Mouse (Mus musculus): ENCODE measurements at regions not wholly inside any gene's neighbourhood (a gene's known extent, or its start where the extent isn't known, plus 50 kb on each side); places are given as distances from the start of the nearest gene placed in this dataset.

- ATAC-seq: no peak
- Histone ChIP-seq H3K9me3 (replicated peaks) (no peaks in the 10 kb centered on the region), H3K4me1 (no peaks in the 10 kb centered on the region), H3K4me3 (no peak overlapping the region), H3K9ac (no peak overlapping the region), H3K36me3 (ENCODE audit: poor library complexity, severe bottlenecking) (no peaks in the 10 kb centered on the region), H3K27ac (no peak overlapping the region), H3K27me3 (no peaks in the 10 kb centered on the region), H3K4me2 (no peak overlapping the region)
- 78% methylated on average over 4 of the region's 4 CpGs for WGBS
These were observed 246.8 kb downstream of the Grpr start for GRCm38 (mm10) chrX:163302697-163303096.

DNA sequence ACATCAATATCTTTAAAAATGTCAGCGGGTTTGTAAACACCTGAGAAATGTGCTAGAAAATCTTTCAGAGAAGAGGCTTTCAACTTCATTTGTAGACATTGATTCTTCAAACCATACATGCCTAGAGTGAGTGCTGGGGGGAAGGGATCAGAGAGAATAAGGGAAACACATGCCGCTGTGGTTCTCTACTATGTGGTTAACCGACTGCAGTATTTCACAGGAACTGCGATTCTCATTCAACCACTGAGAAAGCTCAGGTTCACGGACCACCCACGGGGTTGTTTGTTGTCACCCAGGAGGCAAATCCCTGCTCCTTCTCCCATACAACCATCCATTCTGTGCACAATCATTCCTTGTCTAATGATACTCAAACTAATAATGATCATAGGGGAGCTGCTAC lies 248.4 kb downstream of the Grpr start:
- H3K27me3 ChIP-seq: no peaks in the 10 kb centered on the region
- no peaks in the 10 kb centered on the region for H3K4me1 ChIP-seq
- no peak overlapping the region for H3K4me2 ChIP-seq
- no peaks in the 10 kb centered on the region for H3K9me3 ChIP-seq (replicated peaks)
- H3K36me3 ChIP-seq (ENCODE audit: poor library complexity, severe bottlenecking): no peaks in the 10 kb centered on the region
- no peak overlapping the region for H3K9ac ChIP-seq
- ATAC-seq: no peak
- H3K27ac ChIP-seq: no peak overlapping the region
- H3K4me3 ChIP-seq: no peak overlapping the region
- WGBS: 86% methylated on average over 6 of the region's 6 CpGs

GRCm38 (mm10) chrX:163296956-163297628 lies 252.4 kb downstream of the Grpr start:
- no peak for ATAC-seq
- Histone ChIP-seq H3K4me2 (no peak overlapping the region), H3K4me1 (no peaks in the 10 kb centered on the region), H3K36me3 (ENCODE audit: poor library complexity, severe bottlenecking) (no peaks in the 10 kb centered on the region), H3K9me3 (replicated peaks) (no peaks in the 10 kb centered on the region), H3K27me3 (no peaks in the 10 kb centered on the region), H3K9ac (no peak overlapping the region), H3K4me3 (no peak overlapping the region), H3K27ac (no peak overlapping the region)
- 80% methylated on average over 7 of the region's 8 CpGs for WGBS

DNA sequence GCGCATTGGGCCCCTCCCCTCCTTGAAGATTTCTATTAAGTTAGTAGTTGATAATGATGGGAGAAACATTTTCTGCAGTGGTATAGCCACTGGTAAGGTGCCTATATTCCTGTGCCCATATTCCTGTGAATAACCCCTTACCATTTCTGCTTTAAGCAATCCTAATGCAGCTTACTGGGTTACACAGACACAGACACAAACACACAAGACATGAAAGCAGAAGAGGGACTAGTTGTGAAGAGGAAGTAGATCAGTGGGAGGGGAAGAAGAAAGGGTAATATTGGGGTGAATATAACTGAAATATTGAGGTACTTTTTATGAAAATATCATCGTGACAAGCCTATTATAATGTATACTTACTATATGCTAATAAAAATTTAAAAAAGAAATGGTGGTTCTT lies 288.2 kb downstream of the Grpr start:
- H3K4me3 ChIP-seq: no peak overlapping the region
- no peak overlapping the region for H3K27ac ChIP-seq
- no peaks in the 10 kb centered on the region for H3K9me3 ChIP-seq (replicated peaks)
- H3K9ac ChIP-seq: no peak overlapping the region
- H3K4me2 ChIP-seq: no peak overlapping the region
- H3K36me3 ChIP-seq (ENCODE audit: poor library complexity, severe bottlenecking): no peaks in the 10 kb centered on the region
- ATAC-seq: no peak
- no peaks in the 10 kb centered on the region for H3K27me3 ChIP-seq
- 94% methylated on average over 2 of the region's 2 CpGs for WGBS
- no peaks in the 10 kb centered on the region for H3K4me1 ChIP-seq

DNA sequence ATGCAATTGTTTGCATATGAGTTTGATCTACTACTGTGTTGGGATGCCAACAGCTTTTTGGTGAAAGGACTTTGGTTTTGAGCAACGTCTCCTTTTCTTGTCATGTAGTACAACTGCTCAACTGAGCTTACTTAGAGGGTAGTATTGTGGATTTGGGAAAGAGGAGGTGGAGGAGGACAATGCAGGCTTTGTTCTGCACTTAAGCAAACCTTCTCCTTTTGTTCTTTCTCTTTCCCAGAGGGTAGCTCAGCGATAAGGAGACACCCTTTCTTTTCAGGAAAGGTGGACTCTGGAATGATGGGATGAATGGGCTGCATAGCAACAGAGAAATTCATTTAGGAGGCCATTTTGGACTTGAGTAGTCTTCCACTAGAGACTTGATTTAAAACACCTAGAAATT lies 288.6 kb upstream of the S100g start:
- H3K9me3 ChIP-seq (replicated peaks): no peaks in the 10 kb centered on the region
- no peak overlapping the region for H3K9ac ChIP-seq
- no peaks in the 10 kb centered on the region for H3K4me1 ChIP-seq
- 0 out of 2 replicates have a peak, but pooled peaks cover 4% of the 10 kb centered on the region for H3K27me3 ChIP-seq
- no peaks in the 10 kb centered on the region for H3K36me3 ChIP-seq (ENCODE audit: poor library complexity, severe bottlenecking)
- H3K27ac ChIP-seq: no peak overlapping the region
- H3K4me2 ChIP-seq: no peak overlapping the region
- no peak overlapping the region for H3K4me3 ChIP-seq
- 16% methylated on average over 2 of the region's 2 CpGs for WGBS
- no peak for ATAC-seq

DNA sequence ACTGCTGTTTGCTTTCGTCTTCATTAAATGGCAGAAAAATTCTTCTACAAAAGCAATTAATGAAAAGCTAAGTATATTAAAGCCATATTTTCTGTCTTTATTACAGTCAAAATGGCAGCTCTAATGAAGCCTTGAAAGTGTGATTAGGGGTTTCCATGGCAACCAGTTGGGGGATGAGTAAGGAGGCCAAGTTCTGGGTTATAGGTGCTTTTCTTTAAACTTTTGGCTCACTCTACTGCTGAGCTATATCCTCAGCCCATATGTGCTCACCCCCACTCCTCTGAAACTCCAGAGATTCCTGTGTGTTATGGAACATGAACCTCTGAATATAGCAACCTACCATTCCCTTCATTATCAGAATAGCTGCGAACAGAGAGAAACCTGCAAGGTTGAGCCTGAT lies 240.9 kb upstream of the S100g start:
- 87% methylated on average over 2 of the region's 2 CpGs for WGBS
- H3K27ac ChIP-seq: no peak overlapping the region
- ATAC-seq: no peak
- no peaks in the 10 kb centered on the region for H3K36me3 ChIP-seq (ENCODE audit: poor library complexity, severe bottlenecking)
- no peaks in the 10 kb centered on the region; the same call in 1 of the 2 replicates for H3K27me3 ChIP-seq
- no peak overlapping the region for H3K4me3 ChIP-seq
- H3K9ac ChIP-seq: no peak overlapping the region
- no peak overlapping the region for H3K4me2 ChIP-seq
- H3K4me1 ChIP-seq: no peaks in the 10 kb centered on the region
- no peaks in the 10 kb centered on the region for H3K9me3 ChIP-seq (replicated peaks)

DNA sequence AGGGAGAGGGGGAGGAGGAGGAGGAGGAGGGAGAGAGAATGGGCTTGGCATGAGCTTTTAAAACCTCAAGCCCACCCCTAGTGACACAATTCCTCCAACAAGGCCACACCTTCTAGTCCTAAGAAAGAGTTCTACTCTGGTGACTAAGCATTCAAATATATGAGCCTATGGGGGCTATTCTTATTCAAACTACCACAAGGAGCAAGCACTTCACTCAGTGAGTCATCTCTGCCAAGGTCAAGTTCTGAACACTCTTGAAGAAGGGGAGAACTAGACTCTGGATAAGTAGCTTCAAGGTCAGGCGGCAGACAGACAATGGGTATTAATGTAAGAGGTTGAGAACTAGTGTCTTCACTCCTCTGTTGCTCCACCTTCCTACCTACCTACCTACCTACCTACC lies 239.0 kb upstream of the S100g start:
- H3K4me1 ChIP-seq: no peaks in the 10 kb centered on the region
- H3K4me2 ChIP-seq: no peak overlapping the region
- 79% methylated on average over 1 of the region's 1 CpGs for WGBS
- no peak overlapping the region for H3K9ac ChIP-seq
- H3K27ac ChIP-seq: no peak overlapping the region
- H3K36me3 ChIP-seq (ENCODE audit: poor library complexity, severe bottlenecking): no peaks in the 10 kb centered on the region
- H3K9me3 ChIP-seq (replicated peaks): no peaks in the 10 kb centered on the region
- H3K4me3 ChIP-seq: no peak overlapping the region
- H3K27me3 ChIP-seq: no peaks in the 10 kb centered on the region; the same call in 1 of the 2 replicates
- no peak for ATAC-seq

DNA sequence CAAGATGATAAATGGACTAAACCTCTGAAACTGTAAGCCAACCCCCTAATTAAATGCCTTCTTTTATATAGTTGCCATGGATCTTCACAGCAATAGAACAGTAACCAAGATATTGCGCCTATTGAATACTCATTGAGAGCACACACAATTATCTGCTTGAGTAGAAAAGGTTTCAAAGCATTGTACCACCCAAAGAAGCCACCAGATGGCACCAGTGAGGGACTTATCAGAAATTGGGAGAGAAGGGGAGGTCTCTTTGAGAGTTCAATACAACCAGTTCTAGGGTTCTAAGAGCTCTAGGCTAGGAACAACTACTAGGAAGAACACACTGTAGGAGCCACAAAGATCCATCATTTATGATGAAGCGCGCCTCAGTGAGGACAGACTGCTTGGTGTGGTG lies 217.2 kb upstream of the S100g start:
- H3K4me2 ChIP-seq: no peak overlapping the region
- ATAC-seq: no peak
- 95% methylated on average over 3 of the region's 3 CpGs for WGBS
- H3K9me3 ChIP-seq (replicated peaks): no peaks in the 10 kb centered on the region
- H3K36me3 ChIP-seq (ENCODE audit: poor library complexity, severe bottlenecking): no peaks in the 10 kb centered on the region
- no peak overlapping the region for H3K4me3 ChIP-seq
- no peaks in the 10 kb centered on the region for H3K27me3 ChIP-seq
- no peaks in the 10 kb centered on the region for H3K4me1 ChIP-seq
- H3K9ac ChIP-seq: no peak overlapping the region
- no peak overlapping the region for H3K27ac ChIP-seq

DNA sequence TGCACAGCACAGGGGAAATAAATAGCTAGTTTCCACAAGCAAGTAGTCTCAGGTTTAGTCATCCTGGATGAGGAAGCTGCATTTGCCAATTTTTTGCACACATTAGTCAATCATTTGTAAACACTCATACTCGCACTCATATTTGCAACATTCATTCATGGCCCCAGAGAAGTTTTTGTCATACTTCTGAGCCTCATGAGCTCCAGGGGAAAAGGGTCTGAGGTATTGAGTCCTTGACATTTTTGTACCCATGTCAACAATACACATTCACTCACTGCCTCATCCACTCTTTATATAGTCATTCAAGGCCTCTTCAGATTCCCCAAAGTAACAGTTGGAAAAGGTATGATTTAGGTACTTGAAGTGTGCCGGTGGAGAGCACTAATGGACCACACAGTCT lies 200.4 kb upstream of the S100g start:
- Histone ChIP-seq H3K9me3 (replicated peaks) (no peaks in the 10 kb centered on the region), H3K36me3 (ENCODE audit: poor library complexity, severe bottlenecking) (no peaks in the 10 kb centered on the region), H3K27ac (no peak overlapping the region), H3K4me3 (no peak overlapping the region), H3K27me3 (no peaks in the 10 kb centered on the region), H3K4me1 (no peaks in the 10 kb centered on the region), H3K9ac (no peak overlapping the region), H3K4me2 (no peak overlapping the region)
- WGBS: 90% methylated on average over 2 of the region's 2 CpGs
- ATAC-seq: no peak

DNA sequence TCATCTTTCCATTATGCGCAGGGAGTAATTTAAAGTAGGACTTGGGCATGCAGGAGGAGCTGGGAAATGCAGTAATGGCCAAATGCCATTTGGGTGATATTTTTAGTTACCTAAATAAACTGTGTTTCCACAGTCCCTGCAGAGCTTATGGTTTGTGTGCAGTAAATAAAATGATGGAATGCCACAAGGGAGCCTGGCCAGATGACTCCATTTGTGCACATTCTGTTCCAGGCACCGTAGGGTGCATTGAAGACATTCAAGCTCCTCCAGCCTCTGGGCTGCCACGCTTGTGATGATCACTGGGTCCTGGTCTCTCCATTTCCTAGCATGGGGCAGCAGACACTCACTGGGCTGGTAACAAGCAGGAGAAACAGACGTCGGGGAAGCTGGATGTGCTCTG lies 190.9 kb upstream of the S100g start:
- no peaks in the 10 kb centered on the region for H3K36me3 ChIP-seq (ENCODE audit: poor library complexity, severe bottlenecking)
- no peak overlapping the region for H3K4me3 ChIP-seq
- WGBS: 76% methylated on average over 5 of the region's 5 CpGs
- no peaks in the 10 kb centered on the region for H3K4me1 ChIP-seq
- ATAC-seq: no peak
- H3K27ac ChIP-seq: no peak overlapping the region
- no peaks in the 10 kb centered on the region for H3K9me3 ChIP-seq (replicated peaks)
- H3K9ac ChIP-seq: no peak overlapping the region
- peaks cover 3% of the 10 kb centered on the region; the same call in 1 of the 2 replicates for H3K27me3 ChIP-seq
- H3K4me2 ChIP-seq: no peak overlapping the region

- peaks cover 3% of the 10 kb centered on the region; the same call in 1 of the 2 replicates for H3K27me3 ChIP-seq
- H3K9ac ChIP-seq: no peak overlapping the region
- 93% methylated on average over 2 of the region's 2 CpGs for WGBS
- no peaks in the 10 kb centered on the region for H3K4me1 ChIP-seq
- ATAC-seq: no peak
- H3K9me3 ChIP-seq (replicated peaks): no peaks in the 10 kb centered on the region
- no peak overlapping the region for H3K4me3 ChIP-seq
- H3K27ac ChIP-seq: no peak overlapping the region
- no peak overlapping the region for H3K4me2 ChIP-seq
- H3K36me3 ChIP-seq (ENCODE audit: poor library complexity, severe bottlenecking): no peaks in the 10 kb centered on the region
These were observed 187.6 kb upstream of the S100g start for GRCm38 (mm10) chrX:163151970-163152369.

GRCm38 (mm10) chrX:163144475-163144874 lies 180.1 kb upstream of the S100g start:
- no peak for ATAC-seq
- 72% methylated on average over 3 of the region's 3 CpGs for WGBS
- H3K9ac ChIP-seq: no peak overlapping the region

DNA sequence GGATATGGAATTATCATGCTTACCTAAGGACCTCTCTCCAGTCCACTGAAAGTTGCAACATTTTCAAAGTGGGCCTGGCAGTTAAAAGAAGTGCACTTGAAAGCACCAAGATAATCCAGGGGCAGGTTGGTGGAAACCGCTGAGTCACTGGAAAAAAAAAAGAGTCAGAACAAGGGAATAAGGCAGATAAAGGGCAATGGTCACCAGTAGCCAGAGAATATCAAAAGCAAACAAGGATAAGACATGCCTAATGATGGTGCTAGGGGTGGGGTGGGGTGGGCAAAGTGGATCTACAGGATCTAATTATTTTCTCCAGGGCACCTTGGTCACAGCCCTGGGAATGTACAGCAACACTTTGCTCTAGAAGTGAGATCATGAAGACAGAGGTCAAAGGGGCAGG lies 175.1 kb upstream of the S100g start:
- no peaks in the 10 kb centered on the region for H3K9me3 ChIP-seq (replicated peaks)
- WGBS: 80% methylated on average over 1 of the region's 1 CpGs
- no peak overlapping the region for H3K27ac ChIP-seq
- ATAC-seq: no peak
- no peak overlapping the region for H3K4me3 ChIP-seq
- no peak overlapping the region for H3K4me2 ChIP-seq
- H3K9ac ChIP-seq: no peak overlapping the region
- H3K36me3 ChIP-seq (ENCODE audit: poor library complexity, severe bottlenecking): no peaks in the 10 kb centered on the region
- H3K4me1 ChIP-seq: no peaks in the 10 kb centered on the region
- peaks cover 3% of the 10 kb centered on the region; the same call in 1 of the 2 replicates for H3K27me3 ChIP-seq

More at GRCm38 (mm10) chrX:163144475-163144874, 180.1 kb upstream of the S100g start:
- Histone ChIP-seq H3K4me2 (no peak overlapping the region), H3K9me3 (replicated peaks) (no peaks in the 10 kb centered on the region), H3K4me3 (no peak overlapping the region), H3K27me3 (peaks cover 3% of the 10 kb centered on the region; the same call in 1 of the 2 replicates), H3K4me1 (no peaks in the 10 kb centered on the region), H3K27ac (no peak overlapping the region), H3K36me3 (ENCODE audit: poor library complexity, severe bottlenecking) (no peaks in the 10 kb centered on the region)
